Mouse (Mus musculus) right cerebral cortex, postnatal 25 days (tissue): ENCODE results near the gene Slc2a3.
"Not testable (repeated sequence)": the region's sequence is repeated elsewhere in the genome, so short reads cannot be mapped to it uniquely, and the experiment has no call there.

Experiments
- DNase-seq: peaks from one replicate; pipeline ENCODE4 v3.0.0; 2022

The Slc2a3 gene

GRCm38 (mm10) chr6:122801801-122802514, 518 bp upstream of the Slc2a3 start:
- no peak for DNase-seq

DNA sequence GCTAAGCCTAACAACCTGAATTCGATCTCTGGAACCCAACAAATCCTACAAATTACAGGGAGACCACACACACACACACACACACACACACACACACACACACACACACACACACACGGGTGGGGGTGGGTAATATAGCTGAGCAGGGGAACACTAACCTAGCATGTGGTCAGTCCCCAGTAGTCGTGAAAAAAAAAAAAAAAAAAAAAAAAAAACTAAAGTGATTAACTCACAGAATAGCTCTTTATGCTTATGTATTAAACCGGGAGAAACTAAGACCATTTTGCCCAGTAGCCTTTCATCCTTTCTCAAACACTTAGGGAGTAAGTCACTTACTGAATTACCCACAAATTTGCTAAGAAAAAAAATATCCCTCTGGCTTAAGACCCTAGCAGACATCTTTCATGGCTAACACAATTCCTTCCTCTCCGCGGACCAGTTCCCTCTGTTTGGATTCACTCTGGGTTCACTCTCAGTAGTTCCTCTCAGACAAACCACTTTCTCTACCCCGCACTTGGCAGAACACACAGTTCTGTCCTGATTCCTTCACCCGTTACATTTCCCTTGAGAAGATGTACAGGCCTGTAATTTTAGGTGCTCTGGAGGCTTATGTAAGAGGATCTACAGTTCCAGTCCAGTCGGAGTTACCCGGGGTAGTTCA, 670 bp downstream of the Slc2a3 start:
- DNase-seq: peak; percentile 50

- DNase-seq: no peak
These were observed 6.0 kb downstream of the Slc2a3 start for GRCm38 (mm10) chr6:122795254-122795935.

- peak; percentile 80 for DNase-seq
These were observed 15.2 kb downstream of the Slc2a3 start for GRCm38 (mm10) chr6:122786275-122786674.

DNA sequence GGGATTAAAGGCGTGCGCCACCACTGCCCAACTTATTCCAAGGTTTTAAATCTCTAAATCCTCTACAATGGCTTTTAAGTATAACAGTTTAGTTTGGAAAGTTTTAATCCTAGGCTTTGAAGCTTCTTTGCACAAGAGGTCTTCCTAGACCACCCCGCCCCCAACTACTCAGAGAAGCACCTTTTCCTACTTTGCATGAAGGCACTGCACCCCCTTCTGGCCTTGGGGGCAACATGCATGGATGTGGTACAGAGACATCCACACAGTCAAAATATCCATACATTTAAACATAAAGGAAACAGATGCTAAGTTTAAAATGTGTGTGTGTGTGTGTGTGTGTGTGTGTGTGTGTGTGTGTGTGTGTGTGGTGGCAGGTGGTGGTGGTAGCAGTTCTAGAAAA, 16.6 kb downstream of the Slc2a3 start:
- DNase-seq: no peak

DNA sequence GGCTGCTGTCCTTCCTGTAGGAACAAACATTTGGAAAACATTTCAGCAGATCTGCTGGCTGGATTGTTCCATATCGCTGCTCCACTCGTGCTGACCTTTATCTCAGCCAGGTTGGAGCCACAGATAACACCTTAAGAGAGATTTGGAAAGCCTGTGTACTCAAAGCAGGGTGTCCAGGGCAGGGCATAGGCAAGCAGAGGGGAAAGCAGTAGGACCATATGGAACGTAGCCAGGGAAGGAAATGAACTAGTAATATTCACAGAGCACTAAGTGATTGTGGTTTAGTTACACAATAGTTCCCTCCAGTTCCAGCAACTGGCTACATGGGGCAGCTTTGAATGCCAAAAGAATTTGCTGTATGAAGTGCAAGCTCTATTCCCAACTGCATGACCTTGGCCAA, 19.3 kb downstream of the Slc2a3 start:
- no peak for DNase-seq

GRCm38 (mm10) chr6:122781167-122781566, 20.3 kb downstream of the Slc2a3 start:
- no peak for DNase-seq

DNA sequence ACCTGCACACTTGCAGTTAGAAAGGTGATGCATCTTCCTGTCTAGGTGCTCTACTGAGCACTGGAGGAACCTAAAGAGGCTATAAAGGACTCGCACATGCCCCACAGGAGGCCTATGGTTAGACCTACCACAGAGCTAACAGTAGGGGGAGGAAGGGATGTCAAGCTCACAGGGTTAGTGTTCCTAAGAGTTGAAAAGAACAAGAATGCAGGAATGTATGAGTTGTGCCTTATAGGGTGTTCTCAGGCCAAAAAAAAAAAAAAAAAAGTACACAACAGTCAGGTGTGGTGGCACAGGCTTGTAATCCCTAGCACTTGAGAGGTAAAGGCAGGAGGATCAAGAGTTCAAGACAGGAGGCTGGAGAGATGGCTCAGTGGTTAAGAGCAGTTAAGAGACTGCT, 21.5 kb downstream of the Slc2a3 start:
- no peak for DNase-seq

DNA sequence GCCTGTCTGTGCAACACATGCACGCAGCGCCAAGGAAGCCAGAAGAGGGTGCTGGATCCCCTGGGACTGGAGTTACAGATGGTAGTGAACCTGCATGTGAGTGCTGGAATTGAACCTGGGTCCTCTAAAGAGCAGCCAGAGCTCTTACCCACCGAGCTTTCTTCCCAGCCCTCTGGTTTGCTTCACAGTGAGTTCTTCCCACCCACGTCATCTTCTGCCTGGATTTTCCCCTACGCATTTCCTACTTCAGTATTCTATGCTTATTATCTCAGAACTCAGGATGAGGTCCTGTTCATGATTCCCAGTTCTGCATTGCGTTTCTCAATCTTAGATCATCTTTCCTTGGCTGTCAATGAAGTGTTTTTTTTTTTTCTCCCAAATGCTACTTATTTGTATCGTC, 25.4 kb downstream of the Slc2a3 start:
- DNase-seq: no peak

DNA sequence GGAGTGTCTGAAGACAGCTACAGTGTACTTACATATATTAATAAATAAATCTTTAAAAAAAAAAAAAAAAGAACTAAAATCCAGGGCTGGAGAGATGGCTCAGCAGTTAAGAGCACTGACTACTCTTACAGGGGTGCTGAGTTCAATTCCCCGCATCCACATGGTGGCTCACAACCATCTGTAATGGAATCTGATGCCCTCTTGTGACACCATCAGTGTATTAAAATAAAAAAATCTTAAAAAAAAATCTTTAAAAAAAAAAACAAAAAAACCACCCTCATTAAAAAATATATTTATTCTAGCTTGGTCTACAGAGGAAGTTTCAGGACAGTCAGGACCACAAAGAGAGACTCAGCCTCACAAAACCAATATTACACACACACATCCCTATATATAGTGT, 27.1 kb downstream of the Slc2a3 start:
- no peak for DNase-seq

DNA sequence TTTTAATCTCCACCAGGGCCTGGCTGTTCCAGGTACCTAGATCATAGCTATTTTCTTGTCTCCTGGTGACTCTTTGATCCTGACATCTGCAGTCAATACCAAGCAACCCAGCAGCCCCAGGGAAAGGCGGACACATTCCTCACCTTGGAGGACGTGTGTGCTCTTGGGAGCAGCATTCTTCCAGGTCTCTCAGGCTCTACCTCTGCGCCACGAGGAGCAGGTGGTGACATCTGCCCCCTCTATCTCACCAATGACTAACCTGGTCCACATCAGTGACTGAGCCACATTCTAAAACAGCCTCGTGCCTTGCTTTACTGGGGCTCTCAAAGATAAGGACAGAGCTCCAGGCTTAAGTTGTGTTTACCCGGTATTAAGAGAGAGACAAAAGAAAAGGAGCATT, 28.7 kb downstream of the Slc2a3 start:
- no peak for DNase-seq

DNA sequence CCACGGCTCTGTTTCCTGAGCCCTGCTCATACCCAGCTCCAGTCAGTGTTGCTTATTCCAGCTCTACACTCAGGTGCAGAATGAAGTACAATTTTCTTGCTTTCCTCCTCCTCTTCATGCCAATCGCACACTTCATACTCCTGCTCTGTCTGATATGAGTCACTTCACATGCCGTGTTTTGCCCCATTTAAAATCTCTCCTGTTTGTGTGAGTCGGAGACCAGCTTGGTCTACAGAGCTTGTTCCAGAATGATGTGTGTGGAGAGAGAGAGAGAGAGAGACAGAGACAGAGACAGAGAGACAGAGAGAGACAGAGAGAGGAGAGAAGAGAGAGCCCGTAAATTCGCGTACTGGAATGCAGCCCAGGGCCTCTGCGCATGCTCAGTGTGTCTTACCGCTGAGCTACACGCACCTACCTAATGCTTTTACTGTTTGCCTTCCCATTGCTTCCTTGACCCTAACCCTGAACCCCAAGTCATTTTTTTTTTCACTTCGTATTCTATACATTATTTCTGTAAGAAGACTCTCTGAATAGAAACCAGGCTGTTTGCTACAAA, 30.6 kb downstream of the Slc2a3 start:
- no peak for DNase-seq

DNA sequence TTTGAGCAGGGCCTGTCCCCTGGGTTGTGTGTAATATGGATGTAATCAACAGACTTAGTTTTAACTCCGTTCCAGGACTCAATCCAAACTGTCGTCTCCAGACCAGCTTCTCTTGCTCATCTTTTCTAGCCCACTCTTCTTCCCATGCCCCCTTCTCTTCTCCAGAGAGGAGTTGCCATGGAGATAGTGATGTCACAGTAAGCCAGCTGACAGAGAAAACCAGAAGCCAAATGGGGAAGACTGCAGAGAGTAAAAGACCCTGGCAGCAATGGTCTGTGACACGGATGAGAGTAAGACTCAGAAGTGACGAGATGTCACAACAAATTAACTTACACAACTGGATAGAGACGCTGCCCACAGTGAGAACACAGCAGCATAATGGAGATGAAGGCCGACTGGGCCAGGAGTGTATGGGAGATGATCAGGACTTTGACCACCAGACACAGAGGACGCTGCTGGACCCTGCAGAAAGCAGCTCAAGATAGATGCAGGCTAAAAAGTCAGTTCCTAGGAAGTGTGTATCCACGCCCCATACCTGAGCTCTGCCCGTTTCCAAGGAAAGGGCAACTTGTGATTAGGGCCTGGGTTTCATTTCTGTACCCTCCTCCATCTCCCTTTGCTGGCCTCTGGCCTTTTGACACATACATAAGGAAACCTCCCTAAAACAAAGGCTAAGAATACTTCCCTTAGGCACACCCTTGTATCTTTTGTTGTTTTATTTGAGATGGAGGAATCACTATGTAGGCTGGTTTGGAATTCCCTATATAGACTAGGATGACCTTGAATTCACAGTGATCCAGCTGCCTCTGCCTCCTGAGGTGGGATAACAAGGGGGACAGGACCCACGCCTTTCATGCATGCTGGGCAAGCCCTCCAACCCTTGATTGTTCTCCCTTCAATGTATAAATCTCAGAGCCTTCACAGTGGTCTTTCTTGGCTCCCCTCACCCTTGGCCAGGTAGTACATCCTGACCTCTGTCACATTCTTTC, 31.4 kb downstream of the Slc2a3 start:
- DNase-seq: peak; percentile 47

DNA sequence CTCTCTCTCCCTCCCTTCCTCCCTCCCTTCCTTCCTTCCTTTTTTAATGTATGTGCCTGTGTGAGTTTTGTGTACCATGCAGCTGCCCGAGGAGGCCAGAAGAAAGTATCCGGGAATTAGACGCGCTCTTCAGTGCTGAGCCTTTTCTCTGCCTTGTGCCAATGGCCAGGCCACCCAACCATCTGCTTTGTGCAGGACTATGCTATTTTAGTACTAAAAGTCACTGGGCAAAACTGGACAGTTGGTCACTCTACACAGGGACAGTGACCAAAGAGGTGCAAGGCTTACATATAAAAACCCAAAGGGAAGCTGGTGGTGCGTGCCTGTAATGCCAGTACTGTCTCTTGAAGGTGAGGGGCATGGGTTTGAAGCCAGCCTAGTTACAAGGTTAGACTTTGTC, 33.2 kb downstream of the Slc2a3 start:
- no peak for DNase-seq

DNA sequence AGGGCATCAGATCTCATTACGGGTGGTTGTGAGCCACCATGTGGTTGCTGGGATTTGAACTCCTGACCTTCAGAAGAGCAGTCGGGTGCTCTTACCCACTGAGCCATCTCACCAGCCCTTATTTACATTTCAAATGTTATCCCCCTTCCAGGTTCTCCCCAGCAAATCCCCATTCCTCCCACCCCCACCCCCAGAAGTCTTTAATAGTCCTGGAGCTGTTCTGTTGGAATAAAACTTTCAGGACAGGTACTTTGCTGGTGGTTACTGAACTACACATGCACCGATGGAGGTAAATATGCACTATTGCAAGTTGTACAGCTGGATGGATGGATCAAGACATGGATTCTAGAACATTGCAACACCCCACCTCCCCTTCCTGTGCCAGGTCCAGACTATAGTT, 34.4 kb downstream of the Slc2a3 start:
- DNase-seq: not testable (repeated sequence)

DNA sequence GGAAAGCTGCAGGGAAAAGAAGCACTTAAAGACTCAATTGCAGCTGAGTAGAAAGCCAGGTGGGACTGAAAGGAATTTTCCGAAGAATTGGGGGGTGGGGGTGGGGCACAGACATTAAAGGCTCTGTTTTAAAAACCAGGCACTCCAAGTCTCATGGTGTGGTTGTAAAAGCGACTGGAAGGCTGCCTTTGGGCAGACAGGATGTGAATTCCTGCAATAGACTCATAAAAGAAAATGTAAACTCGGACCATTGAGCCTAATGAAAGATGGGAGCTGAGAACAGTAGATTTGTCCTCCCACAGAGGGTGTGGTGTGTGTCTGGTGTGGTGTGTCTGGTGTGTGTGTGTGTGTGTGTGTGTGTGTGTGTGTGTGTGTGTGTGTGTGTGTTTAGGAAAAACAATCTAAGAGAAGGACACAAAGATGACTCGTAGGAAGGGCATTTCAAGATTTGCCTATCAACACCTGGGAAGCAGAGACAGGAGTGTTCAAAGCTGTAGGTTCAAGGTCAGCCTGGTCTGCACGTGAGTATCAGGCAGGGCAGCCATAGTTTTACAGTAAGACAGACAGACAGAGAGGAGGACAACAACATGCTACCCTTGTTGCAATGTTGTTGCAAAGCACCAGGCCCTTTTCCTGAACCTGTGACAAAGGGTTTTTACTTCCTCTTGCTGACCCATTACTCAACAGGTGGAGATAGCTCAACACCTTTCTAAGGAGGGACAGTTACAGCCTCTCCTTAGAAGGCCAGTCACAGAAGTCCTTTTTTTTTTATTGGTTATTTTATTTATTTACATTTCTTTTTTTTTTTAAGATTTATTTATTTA, 35.1 kb downstream of the Slc2a3 start:
- no peak for DNase-seq

- no peak for DNase-seq
These were observed 36.0 kb downstream of the Slc2a3 start for GRCm38 (mm10) chr6:122765298-122765956.

DNA sequence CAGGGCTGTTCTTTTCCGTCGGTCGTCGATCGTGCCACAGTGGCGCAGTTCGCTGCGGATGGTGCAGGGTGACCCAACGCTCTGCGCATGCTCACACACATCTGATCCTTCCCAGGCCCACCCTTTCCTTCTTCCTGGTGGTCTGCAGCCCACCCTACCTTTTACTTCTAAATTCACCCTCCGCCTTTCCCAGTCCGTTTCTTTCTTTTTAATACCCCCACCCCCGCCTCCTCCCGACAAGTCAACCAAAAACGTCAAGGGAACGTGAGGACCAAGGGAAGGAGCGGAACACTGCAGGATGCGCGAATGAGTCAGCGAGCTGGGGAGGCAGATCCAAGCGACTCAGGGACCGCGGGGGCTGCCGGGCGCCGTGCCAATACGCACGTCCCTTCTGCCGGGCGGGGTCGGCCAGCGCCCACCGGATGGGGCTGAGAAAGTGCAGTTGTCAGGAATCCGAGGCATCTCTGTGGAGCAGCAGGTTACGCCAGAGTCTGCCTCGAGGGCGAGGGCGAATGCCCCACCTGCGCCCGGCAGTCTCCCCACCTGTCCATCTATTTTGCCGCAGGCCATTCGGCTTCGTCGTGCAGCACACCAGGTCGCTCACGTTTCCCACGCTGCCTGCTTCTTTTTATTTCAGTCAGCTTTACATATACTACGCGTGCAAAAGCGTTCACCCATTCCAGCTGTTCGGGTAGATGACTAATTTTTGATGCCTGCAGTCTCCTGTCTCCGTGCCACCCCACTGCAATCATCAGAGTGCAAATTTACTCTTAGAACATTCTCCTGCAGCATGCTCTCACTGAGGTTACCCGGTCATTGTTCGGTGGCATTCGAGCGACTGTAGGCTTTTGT, 36.8 kb downstream of the Slc2a3 start:
- DNase-seq: peak; percentile 84

- no peak for DNase-seq
These were observed 37.5 kb downstream of the Slc2a3 start for GRCm38 (mm10) chr6:122763844-122764445.
